Mouse (Mus musculus): ENCODE data around the gene Pbx1.

Gene Pbx1

GRCm38 (mm10) chr1:168425017-168425705 is 6.9 kb downstream of the Pbx1 start:
- no peak for DNase-seq (ENCODE audit: low read depth, low spot score)

GRCm38 (mm10) chr1:168423389-168423930 is 8.6 kb downstream of the Pbx1 start:
- DNase-seq (ENCODE audit: low read depth, low spot score) = no peak

- DNase-seq (ENCODE audit: low read depth, low spot score) = no peak
Observed at GRCm38 (mm10) chr1:168418903-168419302, 13.2 kb downstream of the Pbx1 start.

GRCm38 (mm10) chr1:168417626-168418025 is 14.4 kb downstream of the Pbx1 start:
- DNase-seq (ENCODE audit: low read depth, low spot score) = no peak

- no peak for DNase-seq (ENCODE audit: low read depth, low spot score)
Observed at GRCm38 (mm10) chr1:168416729-168417437, 15.2 kb downstream of the Pbx1 start.

- DNase-seq (ENCODE audit: low read depth, low spot score) = no peak
Observed at GRCm38 (mm10) chr1:168410611-168411010, 21.5 kb downstream of the Pbx1 start.

- no peak for DNase-seq (ENCODE audit: low read depth, low spot score)
Observed at GRCm38 (mm10) chr1:168410054-168410453, 22.0 kb downstream of the Pbx1 start.

- DNase-seq (ENCODE audit: low read depth, low spot score) = no peak
Observed at GRCm38 (mm10) chr1:168408757-168409156, 23.3 kb downstream of the Pbx1 start.

- no peak for DNase-seq (ENCODE audit: low read depth, low spot score)
Observed at GRCm38 (mm10) chr1:168407958-168408357, 24.1 kb downstream of the Pbx1 start.

- DNase-seq (ENCODE audit: low read depth, low spot score) = no peak
Observed at GRCm38 (mm10) chr1:168406291-168406675, 25.8 kb downstream of the Pbx1 start.

GRCm38 (mm10) chr1:168405645-168406290 is 26.3 kb downstream of the Pbx1 start:
- DNase-seq (ENCODE audit: low read depth, low spot score) = no peak

- DNase-seq (ENCODE audit: low read depth, low spot score) = no peak
Observed at GRCm38 (mm10) chr1:168403529-168403928, 28.5 kb downstream of the Pbx1 start.

- DNase-seq (ENCODE audit: low read depth, low spot score) = no peak
Observed at GRCm38 (mm10) chr1:168402683-168403082, 29.4 kb downstream of the Pbx1 start.

GRCm38 (mm10) chr1:168395523-168396159 is 36.4 kb downstream of the Pbx1 start:
- no peak for DNase-seq (ENCODE audit: low read depth, low spot score)

- no peak for DNase-seq (ENCODE audit: low read depth, low spot score)
Observed at GRCm38 (mm10) chr1:168394535-168394934, 37.5 kb downstream of the Pbx1 start.

GRCm38 (mm10) chr1:168393456-168393855 is 38.6 kb downstream of the Pbx1 start:
- no peak for DNase-seq (ENCODE audit: low read depth, low spot score)

- no peak for DNase-seq (ENCODE audit: low read depth, low spot score)
Observed at GRCm38 (mm10) chr1:168392500-168392853, 39.6 kb downstream of the Pbx1 start.

- no peak for DNase-seq (ENCODE audit: low read depth, low spot score)
Observed at GRCm38 (mm10) chr1:168391617-168392499, 40.2 kb downstream of the Pbx1 start.

- no peak for DNase-seq (ENCODE audit: low read depth, low spot score)
Observed at GRCm38 (mm10) chr1:168390748-168391147, 41.3 kb downstream of the Pbx1 start.

GRCm38 (mm10) chr1:168386159-168386558 is 45.9 kb downstream of the Pbx1 start:
- no peak for DNase-seq (ENCODE audit: low read depth, low spot score)

- no peak for DNase-seq (ENCODE audit: low read depth, low spot score)
Observed at GRCm38 (mm10) chr1:168384594-168384955, 47.5 kb downstream of the Pbx1 start.

Data from brain, embryonic 18.5 days (tissue).